Mouse (Mus musculus) kidney, adult 2 months (tissue): ENCODE measurements around the gene Mael. TPM values are rescaled to one million over a fixed set of nuclear protein-coding genes. Genes with fewer than 3 reads are reported as not detected.

ENCODE experiments used
- DNase-seq: peaks from one replicate; pipeline ENCODE4 v3.0.0; 2021
- H3K27ac ChIP-seq: fragments of 200-500 bp; 2 replicates; pipeline ENCODE4 v1.5.1; 2012; ENCODE audit warnings: low read depth, low read length, control low read depth, inconsistent platforms; ENCODE audit not compliant: insufficient read depth
- H3K27me3 ChIP-seq: fragments of 200-500 bp; replicated peaks from 2 replicates; pipeline ENCODE4 v1.6.1; 2012; ENCODE audit warnings: mild to moderate bottlenecking, moderate library complexity, low read length, inconsistent platforms; ENCODE audit not compliant: control insufficient read depth, insufficient read depth
- H3K36me3 ChIP-seq: fragments of 200-500 bp; 2 replicates; pipeline ENCODE4 v1.6.1; 2012; ENCODE audit warnings: mild to moderate bottlenecking, moderate library complexity, low read length, inconsistent platforms; ENCODE audit not compliant: control insufficient read depth, insufficient read depth
- H3K4me1 ChIP-seq: fragments of 200-500 bp; 2 replicates; pipeline ENCODE4 v1.6.1; 2011; ENCODE audit warnings: low read length; ENCODE audit not compliant: control insufficient read depth, insufficient read depth
- H3K4me3 ChIP-seq: fragments of 200-500 bp; 2 replicates; pipeline ENCODE4 v1.5.1; 2011; ENCODE audit warnings: mild to moderate bottlenecking, low read depth, low read length, control low read depth; ENCODE audit not compliant: insufficient read depth
- CTCF ChIP-seq: fragments of 200-500 bp; conservative IDR thresholded peaks from 2 replicates; pipeline ENCODE4 v1.5.1; 2011; ENCODE audit warnings: low read depth, mild to moderate bottlenecking, control low read depth, low read length, moderate library complexity, mixed read lengths; ENCODE audit not compliant: insufficient read depth, insufficient read length
- POLR2A ChIP-seq: fragments of 200-500 bp; IDR thresholded peaks from one replicate; pipeline ENCODE4 v1.6.1; 2011; ENCODE audit warnings: low read depth, low read length, control low read depth
- WGBS: fragments of 180-500 bp; shearing (Covaris S2); methylation state at CpG from one replicate; pipeline ENCODE4 v1.1.7; 2018; 5-methylcytosine and 5-hydroxymethylcytosine counted together
- polyA plus RNA-seq: library from polyadenylated mRNA; depleted of rRNA; stranded (reverse); fragments of >200 nt; gene quantifications from 2 replicates; pipeline ENCODE4 v1.2.3, GENCODE M21; 2012

Gene Mael
- polyA plus RNA-seq, 1 experiment: 0.11 TPM

DNA sequence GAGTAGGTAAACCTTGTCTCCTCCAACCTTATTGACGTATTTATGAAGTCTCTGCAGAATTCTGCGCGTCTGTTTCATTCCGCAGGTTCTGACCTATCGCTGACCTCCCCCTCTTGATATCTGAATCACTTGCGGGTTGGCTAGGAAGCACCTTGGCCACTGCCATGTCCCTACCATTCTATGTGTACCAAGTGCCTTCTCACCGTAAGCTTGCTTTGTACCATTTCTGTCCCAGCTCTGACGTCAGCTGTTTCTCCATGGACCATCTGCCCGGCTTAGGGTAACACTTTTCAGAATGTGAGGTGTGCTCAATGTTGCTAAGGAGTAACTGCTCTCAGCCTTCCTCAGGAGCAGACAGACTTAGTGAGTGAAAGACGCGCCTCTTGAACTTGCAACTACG is 67.7 kb downstream of the Mael start:
- no peak overlapping the region for H3K4me3 ChIP-seq
- DNase-seq: no peak
- 92% methylated on average over 12 of the region's 12 CpGs for WGBS
- TF ChIP-seq CTCF (no peak), POLR2A (no peak)
- H3K27me3 ChIP-seq: no peaks in the 10 kb centered on the region
- H3K4me1 ChIP-seq: no peaks in the 10 kb centered on the region
- no peaks in the 10 kb centered on the region for H3K36me3 ChIP-seq
- no peak overlapping the region for H3K27ac ChIP-seq

DNA sequence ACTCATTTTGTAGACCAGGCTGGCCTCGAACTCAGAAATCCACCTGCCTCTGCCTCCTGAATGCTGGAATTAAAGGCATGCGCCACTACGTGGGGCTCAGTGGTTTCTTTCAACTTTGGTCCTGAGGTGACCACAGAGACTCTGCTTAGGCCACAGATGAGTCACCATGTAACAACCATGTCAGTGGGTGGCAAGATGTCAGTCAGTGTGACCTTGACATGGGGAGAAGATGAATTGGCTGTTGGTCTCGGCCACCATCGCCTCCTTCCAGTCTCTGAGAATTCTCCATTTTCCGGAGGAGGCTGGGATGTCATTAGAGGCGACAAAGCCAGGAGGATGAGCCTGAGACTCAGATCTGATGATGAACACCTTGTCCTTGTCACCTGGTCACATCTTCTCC is 68.8 kb downstream of the Mael start:
- DNase-seq: no peak
- Histone ChIP-seq H3K27ac (no peak overlapping the region), H3K4me3 (no peak overlapping the region), H3K4me1 (no peaks in the 10 kb centered on the region), H3K27me3 (no peaks in the 10 kb centered on the region), H3K36me3 (no peaks in the 10 kb centered on the region)
- WGBS: 81% methylated on average over 7 of the region's 7 CpGs
- TF ChIP-seq POLR2A (no peak), CTCF (no peak)

DNA sequence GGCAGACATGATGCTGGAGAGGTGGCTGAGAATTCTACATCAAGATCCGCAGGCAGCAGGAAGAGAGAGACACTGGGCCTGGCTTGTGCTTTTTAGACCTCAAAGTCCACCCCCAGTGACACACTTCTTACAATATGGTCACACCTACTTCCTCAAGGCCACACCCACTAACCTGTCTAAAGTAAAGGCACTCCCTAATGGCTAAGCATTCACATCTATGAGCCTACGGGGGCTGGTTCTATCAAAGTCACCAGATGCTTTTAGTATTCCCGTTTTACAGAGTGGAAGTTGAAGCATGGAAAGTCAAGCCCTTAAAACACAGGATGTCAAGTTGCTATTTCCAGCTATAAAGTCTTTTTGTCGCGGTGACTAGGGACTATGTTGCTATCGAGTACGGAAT is 70.5 kb downstream of the Mael start:
- no peaks in the 10 kb centered on the region for H3K27me3 ChIP-seq
- no peak for DNase-seq
- TF ChIP-seq CTCF (no peak), POLR2A (no peak)
- no peaks in the 10 kb centered on the region for H3K4me1 ChIP-seq
- no peak overlapping the region for H3K4me3 ChIP-seq
- H3K27ac ChIP-seq: no peak overlapping the region
- H3K36me3 ChIP-seq: no peaks in the 10 kb centered on the region
- 91% methylated on average over 7 of the region's 7 CpGs for WGBS

- H3K27me3 ChIP-seq: no peaks in the 10 kb centered on the region
- no peak overlapping the region for H3K27ac ChIP-seq
- no peak for DNase-seq
- no peak overlapping the region for H3K4me3 ChIP-seq
- no peaks in the 10 kb centered on the region for H3K36me3 ChIP-seq
- 60% methylated on average over 4 of the region's 4 CpGs for WGBS
- TF ChIP-seq POLR2A (no peak), CTCF (no peak)
- H3K4me1 ChIP-seq: no peaks in the 10 kb centered on the region
Measured at GRCm38 (mm10) chr1:166167405-166167804, 71.1 kb downstream of the Mael start.

- 87% methylated on average over 9 of the region's 9 CpGs for WGBS
- Histone ChIP-seq H3K4me3 (no peak overlapping the region), H3K27ac (no peak overlapping the region), H3K27me3 (no peaks in the 10 kb centered on the region), H3K36me3 (no peaks in the 10 kb centered on the region), H3K4me1 (no peaks in the 10 kb centered on the region)
- TF ChIP-seq CTCF: no peak
- TF ChIP-seq POLR2A: no peak
- no peak for DNase-seq
Measured at GRCm38 (mm10) chr1:166165159-166165558, 73.4 kb downstream of the Mael start.

- no peaks in the 10 kb centered on the region for H3K27me3 ChIP-seq
- H3K27ac ChIP-seq: no peak overlapping the region
- DNase-seq: no peak
- no peak for TF ChIP-seq POLR2A
- no peak for TF ChIP-seq CTCF
- H3K36me3 ChIP-seq: no peaks in the 10 kb centered on the region
- H3K4me1 ChIP-seq: no peaks in the 10 kb centered on the region
- WGBS: 88% methylated on average over 14 of the region's 14 CpGs
- H3K4me3 ChIP-seq: no peak overlapping the region
Measured at GRCm38 (mm10) chr1:166164580-166164979, 74.0 kb downstream of the Mael start.

- Histone ChIP-seq H3K36me3 (no peaks in the 10 kb centered on the region), H3K27me3 (no peaks in the 10 kb centered on the region), H3K4me1 (no peaks in the 10 kb centered on the region), H3K4me3 (no peak overlapping the region), H3K27ac (no peak overlapping the region)
- 15% methylated on average over 24 of the region's 24 CpGs for WGBS
- peak; percentile 54 for DNase-seq
- TF ChIP-seq CTCF (peak; percentile 94), POLR2A (no peak)
Measured at GRCm38 (mm10) chr1:166160569-166161445, 77.7 kb downstream of the Mael start.

DNA sequence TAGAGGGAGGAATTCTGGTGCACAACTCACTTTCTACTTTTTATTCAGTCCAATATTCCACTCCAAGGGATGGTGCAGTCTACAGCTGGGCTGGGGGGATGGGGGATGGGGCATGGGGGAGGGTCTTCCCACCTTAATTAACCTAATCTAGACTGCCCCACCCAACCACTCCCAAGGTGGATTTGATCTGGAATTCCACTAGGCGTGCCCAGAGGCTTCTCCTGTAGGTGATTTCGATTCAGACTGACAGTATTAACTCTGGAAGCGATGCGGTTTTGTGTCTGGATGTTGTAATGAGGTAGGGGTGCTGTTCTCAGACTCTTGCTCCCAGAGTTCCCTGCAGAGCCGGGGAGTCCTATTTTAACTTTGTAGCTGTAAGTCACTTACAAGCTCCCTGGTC is 78.4 kb downstream of the Mael start:
- no peak for DNase-seq
- no peaks in the 10 kb centered on the region for H3K4me1 ChIP-seq
- H3K27ac ChIP-seq: no peak overlapping the region
- H3K4me3 ChIP-seq: no peak overlapping the region
- no peak for TF ChIP-seq POLR2A
- no peak for TF ChIP-seq CTCF
- no peaks in the 10 kb centered on the region for H3K27me3 ChIP-seq
- 52% methylated on average over 5 of the region's 5 CpGs for WGBS
- no peaks in the 10 kb centered on the region for H3K36me3 ChIP-seq
